Mouse (Mus musculus) lung, embryonic 16.5 days (tissue): ENCODE data around the gene Spag17. TPM values are rescaled to one million over a fixed set of nuclear protein-coding genes. Genes with fewer than 3 reads are reported as not detected.

Source experiments
- ATAC-seq: fragments of 200-750 bp; cut with Nextera tagmentation; 2 replicates; pipeline ENCODE4 v1.8.0; 2017; ENCODE audit warnings: low read depth, mild to moderate bottlenecking, moderate library complexity
- H3K27ac ChIP-seq: fragments of 300-500 bp; sonication (generic); 2 replicates; pipeline ENCODE4 v1.5.1; 2014; ENCODE audit warnings: mild to moderate bottlenecking, control low read depth, low read length
- H3K27me3 ChIP-seq: fragments of 300-500 bp; sonication (generic); 2 replicates; pipeline ENCODE4 v1.6.1; 2014; ENCODE audit warnings: low read depth, low read length, mixed read lengths; ENCODE audit not compliant: control insufficient read depth, insufficient read depth
- H3K36me3 ChIP-seq: fragments of 300-500 bp; sonication (generic); 2 replicates; pipeline ENCODE4 v1.6.1; 2014; ENCODE audit warnings: low read length; ENCODE audit not compliant: control insufficient read depth, insufficient read depth
- H3K4me1 ChIP-seq: fragments of 300-500 bp; sonication (generic); replicated peaks from 2 replicates; pipeline ENCODE4 v1.6.1; 2014; ENCODE audit warnings: low read length, mixed read lengths; ENCODE audit not compliant: control insufficient read depth, insufficient read depth
- H3K4me2 ChIP-seq: fragments of 300-500 bp; sonication (generic); 2 replicates; pipeline ENCODE4 v1.6.1; 2014; ENCODE audit warnings: low read depth, low read length, control low read depth
- H3K4me3 ChIP-seq: fragments of 300-500 bp; sonication (generic); 2 replicates; pipeline ENCODE4 v1.5.1; 2014; ENCODE audit warnings: mild to moderate bottlenecking, low read length, control low read depth
- H3K9ac ChIP-seq: fragments of 300-500 bp; sonication (generic); 2 replicates; pipeline ENCODE4 v1.6.1; 2014; ENCODE audit warnings: low read length, control low read depth
- H3K9me3 ChIP-seq: fragments of 300-500 bp; sonication (generic); 2 replicates; pipeline ENCODE4 v1.6.1; 2016; ENCODE audit warnings: low read length; ENCODE audit not compliant: control insufficient read depth
- WGBS: fragments of 180-500 bp; shearing (Covaris S2); extraction: QIAGEN DNeasy Blood & Tissue Kit; methylation state at CpG from one replicate; pipeline ENCODE4 v1.1.7; 2014; 5-methylcytosine and 5-hydroxymethylcytosine counted together
- polyA plus RNA-seq: library from polyadenylated mRNA; unstranded; fragments of >200 nt; fragmentation: Nextera tagmentation; extraction: Ambion mirVana; gene quantifications from 2 replicates; pipeline ENCODE4 v1.2.1, GENCODE M21; 2015

The Spag17 gene
- polyA plus RNA-seq, 1 experiment from 2014 or later, result 5.8 TPM

GRCm38 (mm10) chr3:100121961-100122360 is 236.8 kb downstream of the Spag17 start:
- Histone ChIP-seq H3K9ac (no peak overlapping the region), H3K27ac (no peak overlapping the region), H3K36me3 (no peaks in the 10 kb centered on the region), H3K4me2 (no peak overlapping the region), H3K9me3 (no peaks in the 10 kb centered on the region), H3K4me1 (no peaks in the 10 kb centered on the region), H3K4me3 (no peak overlapping the region), H3K27me3 (no peaks in the 10 kb centered on the region)
- 54% methylated on average over 2 of the region's 2 CpGs for WGBS
- ATAC-seq, result no peak

GRCm38 (mm10) chr3:100122445-100122844 is 237.2 kb downstream of the Spag17 start:
- no peak for ATAC-seq

DNA sequence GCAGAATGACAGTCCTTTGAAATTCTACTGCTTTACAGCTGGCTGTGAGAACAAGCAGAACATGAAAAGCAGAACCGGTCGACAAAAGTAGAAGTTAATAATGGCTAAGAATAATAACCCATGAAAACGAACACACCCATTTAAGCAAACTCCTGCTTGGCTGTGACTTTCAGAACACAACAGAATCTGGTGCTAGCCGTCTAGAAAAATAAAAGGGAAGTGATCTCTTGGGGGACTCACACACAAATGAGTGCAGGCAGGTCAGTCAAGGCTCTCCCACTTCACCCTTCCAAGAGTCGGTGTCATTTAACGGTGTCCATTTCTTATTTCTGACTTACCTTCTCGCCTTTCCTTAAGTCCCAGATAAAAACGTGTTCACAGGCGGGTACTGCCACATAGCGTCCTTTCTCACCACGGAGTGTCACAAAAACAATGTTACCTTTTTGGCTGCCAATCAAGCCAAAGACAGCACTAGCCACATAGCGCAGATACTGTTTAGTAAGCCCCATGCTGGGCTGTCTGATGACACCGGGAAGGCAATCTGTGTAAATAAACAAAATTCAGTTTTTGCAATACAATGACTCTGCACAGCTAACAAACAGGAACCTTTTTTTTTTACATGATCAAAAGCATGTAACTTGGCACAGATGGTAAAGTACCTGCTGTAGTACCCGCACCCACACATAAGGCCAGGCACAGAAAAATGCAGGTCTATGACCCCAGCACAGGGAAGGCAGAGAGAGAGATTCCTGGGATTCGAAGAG is 275.7 kb downstream of the Spag17 start:
- H3K4me2 ChIP-seq, result peak overlapping the region; percentile 69
- H3K4me1 ChIP-seq, result peaks cover 6% of the 10 kb centered on the region
- peak overlapping the region; percentile 83; the same call in 1 of the 2 replicates for H3K9ac ChIP-seq
- ATAC-seq, result no peak
- H3K4me3 ChIP-seq, result peak overlapping the region; percentile 85
- H3K27me3 ChIP-seq, result no peaks in the 10 kb centered on the region
- H3K27ac ChIP-seq, result no peak overlapping the region
- no peaks in the 10 kb centered on the region for H3K9me3 ChIP-seq
- H3K36me3 ChIP-seq, result peaks cover 18% of the 10 kb centered on the region
- WGBS, result 77% methylated on average over 15 of the region's 15 CpGs

More at GRCm38 (mm10) chr3:100122445-100122844, 237.2 kb downstream of the Spag17 start:
- WGBS, result 29% methylated on average over 1 of the region's 1 CpGs
- Histone ChIP-seq H3K4me2 (no peak overlapping the region), H3K27ac (no peak overlapping the region), H3K4me3 (no peak overlapping the region), H3K9ac (no peak overlapping the region), H3K36me3 (no peaks in the 10 kb centered on the region), H3K27me3 (no peaks in the 10 kb centered on the region), H3K9me3 (no peaks in the 10 kb centered on the region), H3K4me1 (no peaks in the 10 kb centered on the region)

DNA sequence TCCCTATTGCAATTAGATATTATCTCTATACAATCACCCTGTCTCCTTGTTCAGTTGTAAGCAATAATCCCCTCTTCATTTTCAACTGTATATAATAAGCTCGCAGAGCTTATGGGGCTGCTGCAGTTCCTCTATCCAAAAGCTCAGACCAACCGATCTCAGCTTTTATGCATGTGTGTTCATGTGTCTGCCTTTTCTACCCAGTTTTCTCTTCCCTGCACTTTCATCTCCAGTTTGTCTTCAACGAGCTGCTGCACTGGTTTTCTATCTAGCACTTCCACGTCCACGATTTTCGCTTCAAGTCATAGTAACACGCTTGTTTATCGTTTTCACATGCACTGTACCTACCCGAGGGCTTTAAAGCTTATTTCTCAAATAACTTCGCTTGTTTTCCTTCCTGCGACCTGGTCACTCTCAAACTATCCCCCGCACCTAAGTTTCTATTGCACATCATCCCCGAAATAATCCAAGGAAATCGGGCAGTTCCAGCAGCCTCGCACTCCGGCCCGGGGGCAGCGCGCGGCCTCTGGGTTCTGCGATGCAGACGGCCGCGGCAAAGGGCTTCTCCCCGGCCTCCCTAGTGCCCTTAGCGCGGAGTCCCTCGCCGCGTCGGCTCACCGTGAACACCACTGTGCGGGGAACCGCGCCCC is 276.6 kb downstream of the Spag17 start:
- Histone ChIP-seq H3K4me2 (peak overlapping the region; percentile 69), H3K36me3 (peaks cover 12% of the 10 kb centered on the region), H3K9me3 (no peaks in the 10 kb centered on the region), H3K9ac (peak overlapping the region; percentile 83), H3K27ac (peak overlapping the region; percentile 41; the same call in 1 of the 2 replicates), H3K4me3 (peak overlapping the region; percentile 85), H3K4me1 (peaks cover 6% of the 10 kb centered on the region), H3K27me3 (no peaks in the 10 kb centered on the region)
- ATAC-seq, result no peak
- under 1% methylated on average over 35 of the region's 35 CpGs for WGBS

DNA sequence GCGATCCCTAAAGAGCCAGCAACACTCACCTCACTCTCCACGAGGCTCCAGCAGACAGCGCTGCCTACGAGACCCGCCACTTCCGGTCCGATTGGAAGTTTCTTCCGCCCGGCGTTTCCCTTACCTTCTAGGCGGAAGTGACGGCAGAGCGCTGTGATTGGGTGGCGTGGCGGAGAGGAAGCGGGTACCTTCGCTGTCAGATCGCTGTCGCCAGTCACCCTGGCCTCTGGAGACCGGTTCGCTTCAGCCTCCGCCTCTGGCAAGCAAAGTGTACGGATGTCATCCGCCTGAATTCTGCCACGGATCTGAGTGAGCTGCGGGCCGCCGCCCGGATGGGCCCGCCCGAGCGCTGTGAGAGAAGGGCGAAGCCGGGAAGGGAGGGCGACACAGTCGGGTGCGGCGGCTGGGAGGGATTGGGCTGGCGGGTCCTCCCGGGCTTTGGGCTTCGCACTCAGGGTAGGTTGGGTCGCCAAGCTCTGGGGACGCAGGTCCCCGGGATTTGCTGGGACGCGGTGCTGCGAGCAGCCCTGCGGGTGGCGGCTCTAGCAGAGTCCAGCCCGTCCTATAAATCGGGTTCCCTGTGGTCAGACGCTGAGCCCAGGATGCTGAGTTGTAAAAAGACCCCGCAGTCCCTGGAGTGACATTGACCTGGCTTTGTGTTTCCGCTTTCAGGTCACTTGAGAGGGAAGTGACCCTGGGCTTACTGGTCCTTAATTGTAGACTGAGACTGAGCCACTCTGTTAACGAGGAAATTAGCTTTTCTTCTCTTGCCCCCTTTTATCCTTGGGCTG is 277.3 kb downstream of the Spag17 start, which contains the start of the genes Gdap2 and Wdr3:
Gdap2 (plus strand) TSS at position 67 of the 791 bp plus-strand sequence.
Wdr3 (minus strand) TSS at position 93 of the 791 bp plus-strand sequence.
- H3K27me3 ChIP-seq, result no peaks in the 10 kb centered on the region

DNA sequence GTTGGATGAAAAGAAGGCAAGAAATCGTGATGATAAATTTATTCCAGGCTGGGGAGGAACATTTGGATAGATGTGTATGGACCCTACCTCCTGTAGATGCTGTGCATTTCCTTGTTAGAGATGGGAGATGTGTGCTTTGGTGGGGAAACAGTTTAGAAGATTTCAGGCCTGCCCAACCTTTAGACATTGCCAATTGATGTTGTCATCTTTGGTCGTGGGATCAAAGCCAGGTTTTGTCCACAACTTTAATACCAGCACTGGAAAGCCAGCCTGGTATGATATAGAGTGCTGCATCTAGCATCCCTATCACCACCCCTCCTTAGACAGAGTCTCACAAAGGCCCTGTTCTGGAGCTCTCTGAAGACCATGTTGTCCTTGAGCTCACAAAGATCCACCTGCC is 278.4 kb downstream of the Spag17 start:
- no peak overlapping the region for H3K4me2 ChIP-seq
- peaks cover 6% of the 10 kb centered on the region; the same call in 1 of the 2 replicates for H3K36me3 ChIP-seq
- no peak overlapping the region for H3K9ac ChIP-seq
- H3K4me1 ChIP-seq, result peaks cover 6% of the 10 kb centered on the region
- H3K27ac ChIP-seq, result no peak overlapping the region
- no peaks in the 10 kb centered on the region for H3K27me3 ChIP-seq
- H3K4me3 ChIP-seq, result no peak overlapping the region
- no peaks in the 10 kb centered on the region for H3K9me3 ChIP-seq
- WGBS, result 82% methylated on average over 2 of the region's 2 CpGs
- no peak for ATAC-seq

More for the DNA sequence above, 277.3 kb downstream of the Spag17 start, which contains the start of the genes Gdap2 and Wdr3:
- peak within 1 kb of the TSS; percentile 93 for H3K27ac ChIP-seq
- H3K9ac ChIP-seq, result peak within 1 kb of the TSS; percentile 83
- ATAC-seq, result peak; percentile 98
- H3K9me3 ChIP-seq, result no peaks in the 10 kb centered on the region
- peak within 1 kb of the TSS; percentile 85 for H3K4me3 ChIP-seq
- peaks cover 6% of the 10 kb centered on the region; the same call in 1 of the 2 replicates for H3K36me3 ChIP-seq
- H3K4me1 ChIP-seq, result peaks cover 6% of the 10 kb centered on the region
- under 1% methylated on average over 55 of the region's 55 CpGs for WGBS
- H3K4me2 ChIP-seq, result peak within 1 kb of the TSS; percentile 84

- no peaks in the 10 kb centered on the region for H3K9me3 ChIP-seq
- H3K4me2 ChIP-seq, result no peak overlapping the region
- no peak overlapping the region for H3K27ac ChIP-seq
- H3K4me3 ChIP-seq, result no peak overlapping the region
- H3K36me3 ChIP-seq, result no peaks in the 10 kb centered on the region
- no peak overlapping the region for H3K9ac ChIP-seq
- peaks cover 6% of the 10 kb centered on the region for H3K4me1 ChIP-seq
- no peak for ATAC-seq
- H3K27me3 ChIP-seq, result no peaks in the 10 kb centered on the region
Measured at GRCm38 (mm10) chr3:100164991-100165390, 279.8 kb downstream of the Spag17 start.

DNA sequence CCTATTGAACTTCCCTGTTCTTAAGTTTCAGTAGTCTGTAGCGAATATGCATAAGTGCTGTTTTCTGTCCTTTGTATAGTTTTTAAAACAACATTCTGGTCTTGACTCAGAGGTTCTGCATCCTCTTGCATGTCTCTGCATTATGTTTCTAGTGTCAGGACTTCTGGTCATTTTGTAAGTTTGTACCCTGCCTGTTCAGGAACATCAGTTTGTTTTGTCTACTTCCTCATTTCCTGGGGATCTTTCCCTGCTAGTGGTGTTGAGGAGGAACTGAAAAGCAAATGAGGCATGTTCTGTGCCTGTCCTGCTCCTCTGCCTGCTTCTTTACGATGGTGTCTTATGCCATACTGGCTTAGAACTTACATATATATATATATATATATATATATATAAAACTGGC is 290.8 kb downstream of the Spag17 start:
- no peak overlapping the region for H3K4me3 ChIP-seq
- no peak overlapping the region for H3K9ac ChIP-seq
- H3K9me3 ChIP-seq, result no peaks in the 10 kb centered on the region
- H3K4me1 ChIP-seq, result no peaks in the 10 kb centered on the region
- H3K27ac ChIP-seq, result no peak overlapping the region
- ATAC-seq, result no peak
- H3K4me2 ChIP-seq, result no peak overlapping the region
- WGBS, result 83% methylated on average over 2 of the region's 2 CpGs
- no peaks in the 10 kb centered on the region for H3K27me3 ChIP-seq
- H3K36me3 ChIP-seq, result peaks cover 26% of the 10 kb centered on the region

GRCm38 (mm10) chr3:100180471-100180870 is 295.3 kb downstream of the Spag17 start:
- 52% methylated on average over 3 of the region's 3 CpGs for WGBS
- H3K4me1 ChIP-seq, result no peaks in the 10 kb centered on the region
- ATAC-seq, result no peak
- H3K36me3 ChIP-seq, result peaks cover 16% of the 10 kb centered on the region
- no peak overlapping the region for H3K27ac ChIP-seq
- H3K4me3 ChIP-seq, result no peak overlapping the region
- H3K4me2 ChIP-seq, result no peak overlapping the region
- H3K9ac ChIP-seq, result no peak overlapping the region
- no peaks in the 10 kb centered on the region for H3K27me3 ChIP-seq
- H3K9me3 ChIP-seq, result no peaks in the 10 kb centered on the region
